Mouse (Mus musculus) liver, adult 2 months (tissue): ENCODE measurements at regions not wholly inside any gene's neighbourhood (a gene's known extent, or its start where the extent isn't known, plus 50 kb on each side); places are given as distances from the start of the nearest gene placed in this dataset.
"Not testable (repeated sequence)": the region's sequence is repeated elsewhere in the genome, so short reads cannot be mapped to it uniquely, and the experiment has no call there.

ENCODE experiments used
- DNase-seq: peaks from one replicate; pipeline ENCODE4 v3.0.0-alpha.2; 2011; ENCODE audit warnings: low read depth, low spot score; ENCODE audit errors: extremely low read depth
- H3K27ac ChIP-seq: fragments of 200-500 bp; replicated peaks from 2 replicates; pipeline ENCODE4 v1.5.1; 2012; ENCODE audit warnings: low read depth, mild to moderate bottlenecking, control low read depth, inconsistent platforms, low read length; ENCODE audit not compliant: insufficient read depth
- H3K27me3 ChIP-seq: fragments of 200-500 bp; 2 replicates; pipeline ENCODE4 v1.6.1; 2012; ENCODE audit warnings: mild to moderate bottlenecking, moderate library complexity, low read length, inconsistent platforms; ENCODE audit not compliant: control insufficient read depth, insufficient read depth
- H3K36me3 ChIP-seq: fragments of 200-500 bp; 2 replicates; pipeline ENCODE4 v1.6.1; 2012; ENCODE audit warnings: low read length, inconsistent platforms; ENCODE audit not compliant: control insufficient read depth, insufficient read depth
- H3K4me1 ChIP-seq: fragments of 200-500 bp; 2 replicates; pipeline ENCODE4 v1.6.1; 2011; ENCODE audit warnings: low read length; ENCODE audit not compliant: control insufficient read depth, insufficient read depth
- H3K4me3 ChIP-seq: fragments of 200-500 bp; 2 replicates; pipeline ENCODE4 v1.5.1; 2011; ENCODE audit warnings: low read depth, mild to moderate bottlenecking, control low read depth, low read length, moderate library complexity; ENCODE audit not compliant: insufficient read depth
- H3K79me2 ChIP-seq: fragments of 200-500 bp; 2 replicates; pipeline ENCODE4 v1.6.1; 2012; ENCODE audit warnings: inconsistent platforms, mild to moderate bottlenecking, low read length, moderate library complexity; ENCODE audit not compliant: control insufficient read depth, insufficient read depth
- H3K9ac ChIP-seq: fragments of 200-500 bp; 2 replicates; pipeline ENCODE4 v1.6.1; 2012; ENCODE audit warnings: low read depth, mild to moderate bottlenecking, control low read depth, inconsistent platforms, low read length
- CTCF ChIP-seq: fragments of 200-500 bp; IDR thresholded peaks from 2 replicates; pipeline ENCODE4 v1.5.1; 2011; ENCODE audit warnings: low read depth, low read length, control low read depth
- POLR2A ChIP-seq: fragments of 200-500 bp; IDR thresholded peaks from 2 replicates; pipeline ENCODE4 v1.6.1; 2011; ENCODE audit warnings: low read length, control low read depth; ENCODE audit not compliant: insufficient read depth; ENCODE audit errors: extremely low read depth
- WGBS: fragments of 180-500 bp; shearing (Covaris S2); methylation state at CpG from one replicate; pipeline ENCODE4 v1.1.7; 2018; 5-methylcytosine and 5-hydroxymethylcytosine counted together

DNA sequence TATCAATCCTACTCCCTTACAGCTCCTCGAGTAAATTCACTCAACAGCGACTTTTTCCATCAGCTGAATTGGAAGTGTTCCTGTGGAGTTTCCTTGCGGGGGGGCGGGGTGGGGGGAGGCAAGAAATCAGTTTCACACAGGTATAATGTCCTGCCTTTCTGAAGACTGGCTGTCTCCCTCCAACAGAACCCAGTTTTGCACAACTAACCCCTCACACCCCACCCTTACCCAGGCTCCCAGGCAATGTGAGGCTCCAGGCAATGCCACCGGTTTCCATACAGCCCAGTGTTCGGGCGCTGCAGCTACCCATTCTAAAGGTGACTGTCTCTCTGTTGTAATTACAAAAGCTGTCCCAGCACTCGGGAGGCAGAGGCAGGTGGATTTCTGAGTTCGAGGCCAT lies 95.1 kb upstream of the Map3k1 start:
- H3K27ac ChIP-seq, result no peak overlapping the region
- no peak for TF ChIP-seq CTCF
- TF ChIP-seq POLR2A, result no peak
- 91% methylated on average over 9 of the region's 9 CpGs for whole genome bisulfite sequencing
- H3K79me2 ChIP-seq, result no peaks in the 10 kb centered on the region
- H3K9ac ChIP-seq, result no peak overlapping the region
- H3K4me3 ChIP-seq, result no peak overlapping the region
- DNase-seq, result no peak
- H3K4me1 ChIP-seq, result no peaks in the 10 kb centered on the region
- H3K27me3 ChIP-seq, result no peaks in the 10 kb centered on the region
- H3K36me3 ChIP-seq, result no peaks in the 10 kb centered on the region

DNA sequence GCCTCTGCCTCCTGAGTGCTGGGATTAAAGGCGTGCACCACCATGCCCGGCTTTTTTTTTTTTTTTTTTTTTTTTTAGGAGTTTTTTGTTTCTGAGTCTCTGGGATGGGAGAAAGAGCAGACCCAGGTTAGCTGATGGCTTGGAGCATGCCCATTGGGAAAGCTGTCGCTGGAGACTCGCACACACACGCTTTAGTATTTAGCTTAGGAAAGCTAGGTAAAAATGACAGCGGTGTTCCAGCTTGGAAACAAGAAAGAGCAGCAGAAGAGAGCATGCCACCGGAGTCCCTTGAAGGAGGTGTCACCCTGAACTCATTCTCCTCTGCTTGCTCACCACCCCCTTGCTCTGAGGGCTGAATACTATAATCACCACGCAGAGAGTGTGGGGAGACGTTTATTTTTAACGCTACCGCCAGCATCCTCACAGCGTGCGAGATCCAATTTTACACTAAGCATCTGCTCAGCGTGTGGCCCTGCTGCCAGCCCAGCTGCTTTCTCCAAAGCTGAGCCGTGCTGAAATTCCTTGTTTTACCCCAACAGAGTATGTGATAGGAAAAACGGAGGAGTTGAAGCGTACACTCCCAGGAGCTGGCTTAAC lies 95.9 kb upstream of the Map3k1 start:
- H3K27ac ChIP-seq, result no peak overlapping the region
- no peak overlapping the region for H3K4me3 ChIP-seq
- DNase-seq, result no peak
- no peaks in the 10 kb centered on the region for H3K79me2 ChIP-seq
- no peak for TF ChIP-seq POLR2A
- no peak for TF ChIP-seq CTCF
- 76% methylated on average over 15 of the region's 17 CpGs for WGBS
- H3K4me1 ChIP-seq, result no peaks in the 10 kb centered on the region
- no peaks in the 10 kb centered on the region for H3K27me3 ChIP-seq
- no peak overlapping the region for H3K9ac ChIP-seq
- H3K36me3 ChIP-seq, result no peaks in the 10 kb centered on the region

DNA sequence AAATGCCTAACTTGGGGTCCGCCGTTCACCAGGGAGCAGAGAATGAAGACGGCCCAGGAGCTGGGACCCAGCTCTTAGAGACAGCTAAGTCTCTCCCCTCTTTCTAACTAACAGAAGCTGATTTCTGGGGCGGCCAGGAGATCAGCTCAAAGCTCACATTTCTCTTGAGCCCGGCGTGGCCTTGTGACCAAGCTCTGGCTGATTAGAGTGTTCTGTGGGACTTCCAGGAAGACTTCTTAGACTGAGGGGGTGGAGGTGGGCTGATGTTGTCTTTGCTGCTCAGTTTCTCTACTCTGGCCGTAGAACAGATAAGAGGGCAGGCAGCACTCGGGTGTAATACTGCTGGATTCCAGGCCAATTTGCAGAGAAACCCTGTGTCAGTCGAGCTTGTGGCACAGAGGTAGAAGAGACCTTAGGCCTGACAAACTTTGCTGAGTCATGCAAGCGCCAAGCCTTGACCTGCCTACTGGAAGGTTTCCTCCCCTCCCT lies 96.5 kb upstream of the Map3k1 start:
- WGBS, result 49% methylated on average over 10 of the region's 10 CpGs
- no peak overlapping the region for H3K9ac ChIP-seq
- H3K27ac ChIP-seq, result no peak overlapping the region
- H3K79me2 ChIP-seq, result no peaks in the 10 kb centered on the region
- no peak overlapping the region for H3K4me3 ChIP-seq
- DNase-seq, result peak; percentile 47
- no peaks in the 10 kb centered on the region for H3K36me3 ChIP-seq
- no peaks in the 10 kb centered on the region for H3K27me3 ChIP-seq
- TF ChIP-seq POLR2A (no peak), CTCF (no peak)
- H3K4me1 ChIP-seq, result no peaks in the 10 kb centered on the region

DNA sequence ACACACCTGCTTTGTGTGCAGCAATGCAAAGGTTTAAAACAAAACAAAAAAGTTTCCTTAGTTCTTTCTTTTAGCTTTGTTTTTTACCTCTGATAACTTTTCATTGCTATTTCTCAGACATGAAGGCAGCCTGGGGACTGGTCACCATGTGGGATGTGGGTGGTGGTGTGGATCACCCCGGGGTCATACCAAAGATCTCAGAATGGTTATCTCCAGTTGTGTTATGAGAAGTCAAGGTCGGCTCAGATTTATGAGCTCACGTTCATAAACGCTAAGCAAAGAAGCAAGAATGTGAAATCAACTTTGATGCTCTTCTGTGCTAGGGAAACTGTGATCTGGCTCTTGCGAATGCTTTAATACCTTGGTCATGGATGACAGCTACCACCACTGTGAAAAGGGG lies 102.3 kb upstream of the Map3k1 start:
- no peaks in the 10 kb centered on the region for H3K36me3 ChIP-seq
- H3K4me3 ChIP-seq, result no peak overlapping the region
- WGBS, result 95% methylated on average over 5 of the region's 5 CpGs
- H3K9ac ChIP-seq, result no peak overlapping the region
- H3K4me1 ChIP-seq, result no peaks in the 10 kb centered on the region
- TF ChIP-seq CTCF (no peak), POLR2A (no peak)
- no peak overlapping the region for H3K27ac ChIP-seq
- no peaks in the 10 kb centered on the region for H3K27me3 ChIP-seq
- H3K79me2 ChIP-seq, result no peaks in the 10 kb centered on the region
- DNase-seq, result no peak

DNA sequence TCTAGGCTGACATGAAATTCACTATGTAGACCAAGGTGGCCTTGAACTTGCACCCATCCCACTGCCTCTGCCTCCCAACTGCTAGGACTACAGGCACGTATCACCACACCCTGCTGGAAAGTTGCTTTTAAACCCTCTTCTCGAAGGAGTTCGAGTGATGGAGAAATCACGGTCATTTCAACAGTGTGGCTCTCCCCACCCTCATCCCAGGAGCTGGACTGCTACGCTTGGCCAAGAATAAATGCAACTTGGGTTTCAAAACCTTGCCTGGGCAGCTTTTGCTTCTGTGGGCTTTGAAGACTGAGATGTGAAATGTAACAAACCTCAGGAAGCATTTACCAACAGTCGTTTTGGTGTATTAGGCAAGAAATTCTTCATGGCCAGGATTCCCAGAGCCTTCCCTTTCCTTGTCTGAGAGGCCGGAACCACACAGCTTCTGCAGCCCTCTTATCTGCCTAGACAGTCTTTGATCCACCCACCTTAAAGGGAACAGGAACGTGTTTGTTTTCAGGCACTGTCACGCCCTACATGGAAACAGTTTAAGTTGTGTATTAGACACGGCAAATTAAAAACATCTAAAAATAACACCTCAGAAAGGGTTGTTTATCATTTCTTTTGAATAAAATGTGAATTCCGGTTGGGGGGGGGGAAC lies 103.0 kb upstream of the Map3k1 start:
- WGBS, result 80% methylated on average over 11 of the region's 11 CpGs
- H3K9ac ChIP-seq, result no peak overlapping the region
- no peaks in the 10 kb centered on the region for H3K27me3 ChIP-seq

DNA sequence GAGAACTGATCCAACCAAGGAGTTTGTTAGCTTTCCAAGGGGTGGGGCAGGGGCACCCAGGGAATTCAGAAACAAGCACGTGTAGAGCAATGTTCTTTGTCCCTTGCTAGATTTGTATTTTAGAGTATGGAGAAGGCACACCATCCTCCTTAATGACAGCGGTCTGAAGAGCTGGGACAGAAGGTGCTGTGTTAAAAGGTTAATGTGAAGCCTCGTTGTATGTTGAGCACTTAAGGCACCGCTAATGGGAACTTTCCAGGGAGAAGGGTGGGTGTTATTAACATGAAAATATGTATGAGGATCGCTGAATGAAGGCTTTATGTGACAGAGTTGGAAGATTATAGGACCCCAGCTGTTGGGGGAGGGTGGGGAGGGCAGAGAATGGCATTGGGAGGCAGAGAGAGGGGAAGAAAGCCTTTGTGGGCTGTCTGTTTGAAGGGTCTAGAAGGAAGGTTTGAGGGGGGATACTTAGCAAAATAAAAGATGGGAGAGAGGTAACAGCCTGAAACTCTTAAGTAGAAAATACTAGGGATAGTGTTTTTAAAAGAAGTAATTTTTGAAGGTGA lies 105.6 kb upstream of the Map3k1 start:
- no peak for DNase-seq
- Histone ChIP-seq H3K4me3 (no peak overlapping the region), H3K36me3 (no peaks in the 10 kb centered on the region), H3K9ac (no peak overlapping the region), H3K27ac (no peak overlapping the region), H3K79me2 (no peaks in the 10 kb centered on the region), H3K27me3 (no peaks in the 10 kb centered on the region), H3K4me1 (no peaks in the 10 kb centered on the region)
- WGBS, result 78% methylated on average over 5 of the region's 5 CpGs
- TF ChIP-seq CTCF, result no peak
- no peak for TF ChIP-seq POLR2A

More for the DNA sequence above, 103.0 kb upstream of the Map3k1 start:
- DNase-seq, result no peak
- Histone ChIP-seq H3K36me3 (no peaks in the 10 kb centered on the region), H3K79me2 (no peaks in the 10 kb centered on the region), H3K4me1 (no peaks in the 10 kb centered on the region), H3K4me3 (no peak overlapping the region), H3K27ac (no peak overlapping the region)
- TF ChIP-seq CTCF, result no peak
- no peak for TF ChIP-seq POLR2A

DNA sequence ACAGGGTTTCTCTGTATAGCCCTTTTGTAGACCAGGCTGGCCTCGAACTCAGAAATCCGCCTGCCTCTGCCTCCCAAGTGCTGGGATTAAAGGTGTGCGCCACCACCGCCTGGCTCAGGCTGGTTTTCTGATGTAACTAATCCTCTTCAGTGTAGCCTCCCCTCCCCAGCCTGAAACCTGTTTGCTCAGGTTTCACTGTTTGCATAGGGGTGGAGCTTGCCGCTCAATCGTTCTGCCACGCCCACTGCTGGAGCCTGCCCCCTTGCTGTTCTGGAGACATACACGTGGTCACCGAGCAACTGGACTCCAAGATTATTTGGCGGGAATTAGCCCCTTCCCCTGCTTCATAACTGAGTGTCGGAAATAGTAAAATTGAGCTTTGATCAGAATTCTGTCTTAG lies 110.6 kb upstream of the Map3k1 start:
- DNase-seq, result peak; percentile 77
- 43% methylated on average over 11 of the region's 11 CpGs for WGBS
- not testable (repeated sequence) for H3K27me3 ChIP-seq, H3K79me2 ChIP-seq, H3K4me3 ChIP-seq, H3K36me3 ChIP-seq, H3K4me1 ChIP-seq, H3K27ac ChIP-seq, H3K9ac ChIP-seq
